Mouse (Mus musculus): Measurements from ENCODE around the gene Bbs2.
"Not testable (repeated sequence)": the region's sequence is repeated elsewhere in the genome, so short reads cannot be mapped to it uniquely, and the experiment has no call there.

Gene Bbs2

DNA sequence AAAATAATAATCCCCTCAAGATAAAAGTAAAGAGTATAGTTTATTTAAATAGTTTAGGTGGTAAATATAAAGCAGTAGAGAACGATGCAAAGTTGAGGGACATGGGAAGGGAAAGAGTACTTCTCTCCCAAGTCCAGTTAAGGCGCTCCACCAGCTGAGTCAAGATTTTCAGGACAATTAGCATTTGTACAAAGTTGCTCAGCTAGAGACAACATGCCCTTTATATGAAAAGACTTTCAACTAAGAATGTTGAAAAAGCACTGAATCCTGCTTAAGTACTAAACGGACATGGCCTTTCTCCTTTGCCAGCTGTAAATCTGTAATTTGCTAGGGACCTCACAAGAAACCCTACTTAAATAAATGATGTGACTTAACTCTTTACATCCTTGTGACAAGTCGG is 268 bp upstream of the Bbs2 start:
- in situ Hi-C loops (cut with MboI, MseI) = no loop called here

DNA sequence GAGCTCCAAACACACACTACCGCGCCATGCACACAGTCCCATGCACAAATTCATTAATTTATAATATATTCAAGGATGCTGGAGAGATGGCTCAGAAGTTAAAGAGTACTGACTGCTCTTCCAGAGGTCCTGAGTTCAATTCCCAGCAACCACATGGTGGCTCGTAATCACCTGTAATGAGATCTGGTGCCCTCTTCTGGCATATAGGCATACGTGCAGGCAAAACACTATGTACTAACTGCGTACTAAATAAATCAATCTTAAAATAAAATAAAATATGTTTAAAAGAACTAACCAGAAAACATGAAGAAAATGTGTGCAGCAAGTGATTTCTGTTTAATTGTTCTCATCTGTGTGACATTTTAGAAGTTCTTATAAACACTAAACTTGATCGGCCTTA is 4.4 kb downstream of the Bbs2 start:
- in situ Hi-C loops (cut with MboI, MseI) = no loop called here

DNA sequence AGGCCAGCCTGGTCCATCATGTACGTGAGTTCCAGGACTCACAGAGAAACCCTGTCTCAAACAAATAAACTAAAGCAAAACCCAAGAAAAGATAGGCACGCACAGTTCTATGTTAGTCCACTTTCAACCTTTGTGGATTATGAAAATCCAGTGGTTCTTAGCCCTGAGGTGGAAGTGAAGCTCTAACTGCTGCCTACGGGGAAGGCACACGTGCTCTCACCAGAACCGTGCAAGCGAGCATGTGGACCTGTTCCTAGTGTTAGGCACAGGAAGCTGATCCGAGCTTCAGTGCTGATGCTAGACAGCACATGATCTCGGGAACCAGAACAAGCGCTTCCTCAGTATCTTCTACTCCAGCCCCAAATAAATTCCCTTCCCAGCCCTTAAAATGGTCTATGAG is 5.9 kb downstream of the Bbs2 start:
- in situ Hi-C loops (cut with MboI, MseI) = no loop called here

- in situ Hi-C loops (cut with MboI, MseI) = no loop called here
These were observed 9.0 kb downstream of the Bbs2 start for GRCm38 (mm10) chr8:94089715-94090114.

DNA sequence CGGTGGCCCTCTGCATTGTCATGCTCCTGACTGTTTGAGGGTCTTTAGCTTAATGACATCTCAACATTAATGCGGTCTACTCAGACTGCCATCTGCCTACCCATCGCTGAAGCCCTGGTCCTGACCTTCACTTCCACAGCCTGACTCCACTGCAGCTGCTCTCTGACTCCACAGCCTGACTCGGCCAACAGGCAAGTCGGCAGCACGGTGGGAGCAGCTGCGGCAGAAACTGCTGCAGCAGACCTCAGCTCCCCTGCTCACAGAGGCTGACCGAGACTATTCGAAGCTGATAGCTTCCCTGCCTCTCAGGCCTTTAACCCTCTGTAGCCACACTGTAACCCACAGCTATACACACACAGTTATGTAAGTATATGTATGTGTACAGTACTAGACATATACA is 10.8 kb downstream of the Bbs2 start:
- in situ Hi-C loops (cut with MboI, MseI) = no loop called here

DNA sequence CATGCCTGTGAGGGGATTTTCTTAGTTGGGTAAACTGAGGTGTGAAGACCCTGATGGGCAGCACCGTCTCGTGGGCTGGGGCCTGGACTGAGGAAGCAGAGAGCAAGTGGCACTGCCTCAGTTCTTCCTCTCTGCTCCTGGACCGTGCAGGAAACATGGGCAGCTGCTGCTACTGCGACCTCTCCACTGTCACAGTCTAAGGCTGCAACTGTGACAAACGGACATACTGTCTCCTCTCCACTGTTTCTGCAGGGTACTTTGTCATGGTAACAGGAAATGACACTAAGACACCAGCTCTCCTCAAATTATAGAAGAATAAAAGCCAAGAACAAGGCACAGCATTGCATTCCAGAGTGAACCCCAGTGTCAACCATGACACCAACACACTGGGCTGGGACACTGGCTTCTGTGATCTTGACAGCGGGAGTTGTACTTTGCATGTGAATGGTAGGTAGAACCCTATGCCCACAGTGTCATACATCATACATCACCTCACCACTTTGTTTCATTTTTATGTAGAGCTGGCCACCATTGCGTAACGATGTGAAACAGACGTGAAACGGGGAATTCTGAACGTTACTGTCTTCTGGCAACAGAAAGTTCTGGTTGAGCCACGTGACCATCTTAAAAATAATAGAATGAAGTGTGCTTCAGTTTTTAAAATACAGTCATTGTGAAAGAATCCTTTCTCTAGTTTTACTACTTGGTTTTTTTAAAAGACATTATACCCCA is 22.1 kb downstream of the Bbs2 start:
- in situ Hi-C loops (cut with MboI, MseI) = no loop called here

GRCm38 (mm10) chr8:94068793-94069192 is 29.9 kb downstream of the Bbs2 start:
- in situ Hi-C loops (cut with MboI, MseI) = no loop called here

GRCm38 (mm10) chr8:94066121-94066863 is 32.4 kb downstream of the Bbs2 start:
- in situ Hi-C loops (cut with MboI, MseI) = no loop called here

DNA sequence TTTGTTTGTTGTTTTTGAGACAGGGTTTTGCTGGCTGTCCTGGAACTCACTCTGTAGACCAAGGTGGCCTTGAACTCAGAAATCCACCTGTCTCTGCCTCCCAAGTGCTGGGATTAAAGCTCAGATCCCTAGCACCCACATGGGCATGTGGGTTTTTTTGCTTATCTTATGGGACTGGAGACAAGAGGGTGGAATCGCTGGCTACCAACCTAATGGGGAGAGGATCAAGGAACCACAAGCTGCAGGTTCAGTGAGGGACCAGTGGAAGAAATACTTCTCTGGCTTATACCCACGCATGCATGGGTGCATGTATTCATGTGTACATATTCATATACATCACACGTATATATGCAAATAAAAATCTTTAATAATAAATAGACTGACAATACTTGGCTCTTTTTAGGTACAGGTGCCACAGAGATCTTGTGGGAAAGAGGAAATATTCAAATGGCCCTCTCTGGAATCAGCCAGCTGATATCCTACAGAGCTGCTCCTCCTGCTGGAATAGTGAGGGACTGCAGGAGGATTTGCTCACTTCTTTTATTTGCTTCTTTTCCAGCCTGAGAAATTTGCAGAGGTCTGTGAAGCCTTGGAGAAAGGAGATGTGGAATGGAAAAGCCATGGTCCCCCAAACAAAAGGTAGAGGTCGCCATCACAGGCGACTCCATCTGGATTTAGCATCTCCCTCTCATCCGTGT is 41.4 kb downstream of the Bbs2 start:
- in situ Hi-C loops (cut with MboI, MseI) = no loop called here

- in situ Hi-C loops (cut with MboI, MseI) = no loop called here
These were observed 46.0 kb downstream of the Bbs2 start for GRCm38 (mm10) chr8:94052696-94053095.

- in situ Hi-C loops (cut with MboI, MseI) = no loop called here
These were observed 50.9 kb downstream of the Bbs2 start for GRCm38 (mm10) chr8:94047845-94048244.

DNA sequence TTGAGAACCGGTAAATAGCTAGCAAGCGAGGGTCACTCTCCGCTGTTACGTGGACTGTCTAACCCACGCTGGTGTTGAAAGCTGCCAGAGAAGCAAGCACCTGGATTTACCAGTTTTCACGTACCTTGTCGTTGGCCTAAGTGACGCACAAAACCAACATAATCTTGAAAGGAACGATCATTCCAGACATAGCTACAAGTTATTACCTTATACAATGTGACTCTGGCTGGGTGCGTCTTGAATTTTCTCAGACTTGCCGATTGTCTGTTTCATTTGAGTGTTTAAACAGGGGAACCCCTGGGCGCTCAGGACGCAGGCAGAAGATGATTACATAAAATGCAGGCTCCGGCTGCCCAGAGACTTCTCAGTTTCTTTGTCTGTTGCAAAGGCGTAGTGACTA is 60.9 kb downstream of the Bbs2 start:
- in situ Hi-C loops (cut with MboI, MseI) = no loop called here

GRCm38 (mm10) chr8:94036944-94037524 is 61.7 kb downstream of the Bbs2 start, which contains the start of the genes Nudt21 and Ogfod1:
Nudt21 (minus strand) TSS chr8:94037031.
Ogfod1 (plus strand) TSS chr8:94037198.
- in situ Hi-C loops (cut with MboI, MseI) = no loop called here

GRCm38 (mm10) chr8:94036541-94036940 is 62.2 kb downstream of the Bbs2 start:
- in situ Hi-C loops (cut with MboI, MseI) = not testable (repeated sequence)

DNA sequence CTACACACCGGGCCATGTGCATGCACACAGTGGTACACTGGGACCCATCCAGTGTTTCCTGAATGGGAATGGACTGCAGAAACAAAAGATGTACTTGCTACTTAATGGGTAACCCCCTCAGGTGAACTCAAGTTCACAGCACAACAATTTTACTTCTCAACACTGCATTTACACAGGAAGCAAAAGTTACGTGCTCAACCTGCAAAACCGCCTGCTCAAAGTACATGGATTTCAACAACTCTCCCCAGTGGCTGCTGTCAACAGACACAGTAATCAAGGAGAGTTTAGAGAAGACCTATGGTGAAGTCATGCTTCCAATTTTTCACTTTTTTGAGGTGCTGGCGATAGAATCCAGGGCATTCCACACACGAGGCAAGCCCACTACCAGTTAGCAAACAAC is 63.5 kb downstream of the Bbs2 start:
- in situ Hi-C loops (cut with MboI, MseI) = no loop called here

DNA sequence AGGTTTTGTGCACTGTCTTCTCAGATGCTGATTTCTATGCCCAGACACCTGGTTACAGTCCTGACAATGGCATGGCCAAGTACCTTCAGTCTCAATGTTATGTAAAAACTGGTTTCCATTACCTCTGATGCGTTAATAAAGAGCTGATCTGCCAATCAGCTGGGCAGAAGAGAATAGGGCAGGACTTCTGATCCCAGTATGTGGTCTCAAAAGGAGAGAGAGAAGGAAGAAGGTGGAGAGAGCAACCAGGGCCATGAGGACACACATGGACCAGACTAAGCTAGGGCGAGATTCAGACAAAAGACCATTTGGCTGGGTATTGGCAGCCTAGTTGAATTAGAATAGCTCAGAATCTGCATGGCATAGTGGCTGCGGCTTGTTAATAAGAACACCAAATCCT is 65.1 kb downstream of the Bbs2 start:
- in situ Hi-C loops (cut with MboI, MseI) = no loop called here

DNA sequence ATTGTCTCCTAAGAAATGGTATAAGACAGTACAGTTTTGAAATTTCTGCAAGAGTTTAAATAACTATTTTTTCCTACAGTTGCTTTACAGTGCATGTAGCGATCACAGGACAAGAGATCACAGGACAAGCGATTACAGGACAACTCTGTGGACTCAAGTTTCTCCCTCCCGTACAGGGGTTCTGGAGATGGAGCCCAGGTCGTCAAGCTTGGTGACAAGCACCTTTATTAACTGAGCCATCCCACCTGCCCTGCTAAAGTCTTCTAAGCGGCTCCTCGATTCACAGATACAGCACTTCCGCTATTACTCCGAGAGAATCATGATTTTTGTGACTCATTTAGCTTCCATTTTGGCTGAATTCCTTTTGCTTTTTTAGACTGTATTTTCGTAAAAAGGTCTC is 69.0 kb downstream of the Bbs2 start:
- in situ Hi-C loops (cut with MboI, MseI) = no loop called here

DNA sequence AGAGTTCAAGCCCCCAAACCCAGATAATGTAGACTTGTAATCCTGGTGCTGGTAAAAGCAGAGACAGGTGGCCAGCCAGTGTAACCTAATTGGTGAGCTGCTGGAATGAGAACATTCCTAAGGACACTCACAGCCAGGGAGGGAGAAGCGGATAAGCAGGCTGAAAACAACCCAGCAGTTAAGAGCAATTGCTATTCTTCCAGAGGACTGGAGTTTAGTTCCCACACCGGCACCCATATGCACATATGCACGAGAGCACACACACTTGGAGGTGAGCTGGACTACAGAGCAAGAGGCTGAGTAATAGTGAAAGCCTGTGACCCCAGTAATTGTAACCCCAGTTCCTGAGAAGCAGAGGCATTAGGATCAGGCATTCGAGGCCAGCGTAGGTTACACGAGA is 74.8 kb downstream of the Bbs2 start:
- in situ Hi-C loops (cut with MboI, MseI) = no loop called here

All from regulatory T cell (primary cell).